Mouse (Mus musculus) ES-E14 (cell line): ENCODE results near the gene Dstyk. TPM values are rescaled to one million over a fixed set of nuclear protein-coding genes. Genes with fewer than 3 reads are reported as not detected.

Experiments
- DNase-seq: peaks from one replicate; pipeline ENCODE4 v3.0.0-alpha.2; 2013; ENCODE audit warnings: low read depth, low spot score
- H3K27ac ChIP-seq: 2 replicates; pipeline ENCODE4 v1.5.1; 2012; ENCODE audit warnings: low read depth, mild to moderate bottlenecking, low read length, moderate library complexity, mixed read lengths; ENCODE audit not compliant: poor library complexity, insufficient read depth, severe bottlenecking
- H3K36me3 ChIP-seq: 2 replicates; pipeline ENCODE4 v1.6.1; 2012; ENCODE audit warnings: mild to moderate bottlenecking, low read length, moderate library complexity, mixed read lengths; ENCODE audit not compliant: control insufficient read depth, poor library complexity, insufficient read depth, severe bottlenecking
- H3K4me1 ChIP-seq, 2 experiments: fragments of 150-350 bp in 1 of 2; sonication (generic) in 1 of 2; 2 replicates each; pipeline ENCODE4 v1.6.1; 2012; ENCODE audit warnings: low read length in 2 of 2, mild to moderate bottlenecking in 1 of 2, mixed read lengths in 1 of 2; ENCODE audit not compliant: control insufficient read depth in 2 of 2, insufficient read depth in 2 of 2, poor library complexity in 1 of 2
- H3K4me3 ChIP-seq, 2 experiments: fragments of 150-350 bp in 1 of 2; sonication (generic) in 1 of 2; 2 replicates each; pipeline ENCODE4 v1.5.1; 2012; ENCODE audit warnings: low read length in 2 of 2, low read depth in 1 of 2, mild to moderate bottlenecking in 1 of 2, mixed read lengths in 1 of 2; ENCODE audit not compliant: insufficient read depth in 1 of 2, poor library complexity in 1 of 2, severe bottlenecking in 1 of 2
- H3K9ac ChIP-seq: 2 replicates; pipeline ENCODE4 v1.6.1; 2012; ENCODE audit warnings: low read depth, mild to moderate bottlenecking, low read length, mixed read lengths; ENCODE audit not compliant: poor library complexity, insufficient read depth, severe bottlenecking
- H3K9me3 ChIP-seq: fragments of 150-350 bp; sonication (generic); 2 replicates; pipeline ENCODE4 v1.6.1; 2012; ENCODE audit warnings: low read depth, mild to moderate bottlenecking, low read length; ENCODE audit not compliant: control insufficient read depth, insufficient read depth
- CHD2 ChIP-seq: IDR thresholded peaks from 2 replicates; pipeline ENCODE4 v1.6.1; 2014; ENCODE audit warnings: mild to moderate bottlenecking, low read depth, low read length, inconsistent platforms
- HCFC1 ChIP-seq: IDR thresholded peaks from 2 replicates; pipeline ENCODE4 v1.6.1; 2012; ENCODE audit warnings: low read length, inconsistent platforms, borderline replicate concordance; ENCODE audit not compliant: insufficient read depth
- MAFK ChIP-seq: IDR thresholded peaks from 2 replicates; pipeline ENCODE4 v1.6.1; 2014; ENCODE audit warnings: mild to moderate bottlenecking, low read depth, low read length, inconsistent platforms; ENCODE audit not compliant: insufficient read depth
- ZC3H11A ChIP-seq: IDR thresholded peaks from 2 replicates; pipeline ENCODE4 v1.6.1; 2012; ENCODE audit warnings: low read depth, mild to moderate bottlenecking, inconsistent platforms, low read length, borderline replicate concordance
- ZNF384 ChIP-seq: IDR thresholded peaks from 2 replicates; pipeline ENCODE4 v1.6.1; 2012; ENCODE audit warnings: low read depth, low read length, inconsistent platforms
- in situ Hi-C, 2 experiments: fragments of 600-800 bp; cut with MboI; formaldehyde crosslinking; loops; one replicate each; pipeline ENCODE4 v1.15.1; 2025; ENCODE audit warnings: low sequenced_read_pairs in 2 of 2, inconsistent platforms in 1 of 2; ENCODE audit not compliant: unreplicated experiment in 2 of 2
- total RNA-seq: library from RNA; depleted of rRNA; stranded (reverse); fragments of 300-350 nt; gene quantifications from 2 replicates; pipeline ENCODE4 v1.2.3, GENCODE M21; 2012

Dstyk gene
- total RNA-seq, 1 experiment = 6.5 TPM

- H3K36me3 ChIP-seq = peaks cover 5% of the 10 kb centered on the region; the same call in 1 of the 2 replicates
- in situ Hi-C loops = no loop called here
- no peak overlapping the region for H3K9ac ChIP-seq
- no peak for DNase-seq
- no peaks in the 10 kb centered on the region for H3K9me3 ChIP-seq
- TF ChIP-seq ZC3H11A = no peak
- no peak for TF ChIP-seq ZNF384
- no peak for TF ChIP-seq HCFC1
- TF ChIP-seq MAFK = no peak
- no peak for TF ChIP-seq CHD2
- H3K4me3 ChIP-seq = no peak overlapping the region
- H3K27ac ChIP-seq = no peak overlapping the region
- H3K4me1 ChIP-seq = peaks cover 2% of the 10 kb centered on the region in 2 experiments; a peak in 1 of 4 replicates
Observed at GRCm38 (mm10) chr1:132433349-132433748, 16.0 kb downstream of the Dstyk start.

- no peak for TF ChIP-seq MAFK
- no peak for TF ChIP-seq ZC3H11A
- no peak for TF ChIP-seq ZNF384
- TF ChIP-seq HCFC1 = no peak
- no peak for TF ChIP-seq CHD2
- Histone ChIP-seq H3K9me3 (no peaks in the 10 kb centered on the region), H3K27ac (no peak overlapping the region), H3K4me3 (no peak overlapping the region), H3K4me1 (peaks cover 2% of the 10 kb centered on the region in 2 experiments; a peak in 1 of 4 replicates), H3K36me3 (peaks cover 5% of the 10 kb centered on the region; the same call in 1 of the 2 replicates), H3K9ac (no peak overlapping the region)
- no peak for DNase-seq
- in situ Hi-C loops = no loop called here
Observed at GRCm38 (mm10) chr1:132434032-132434431, 16.7 kb downstream of the Dstyk start.

GRCm38 (mm10) chr1:132436320-132436958, 19.1 kb downstream of the Dstyk start:
- H3K27ac ChIP-seq = no peak overlapping the region
- H3K36me3 ChIP-seq = peaks cover 5% of the 10 kb centered on the region; the same call in 1 of the 2 replicates
- in situ Hi-C loops = no loop called here
- DNase-seq = no peak
- peaks cover 2% of the 10 kb centered on the region in 2 experiments; a peak in 1 of 4 replicates for H3K4me1 ChIP-seq
- H3K4me3 ChIP-seq = no peak overlapping the region
- TF ChIP-seq ZC3H11A (no peak), ZNF384 (no peak), CHD2 (no peak), HCFC1 (no peak), MAFK (no peak)
- H3K9ac ChIP-seq = no peak overlapping the region
- H3K9me3 ChIP-seq = no peaks in the 10 kb centered on the region

- no peak overlapping the region for H3K27ac ChIP-seq
- no peak for DNase-seq
- H3K36me3 ChIP-seq = peaks cover 5% of the 10 kb centered on the region; the same call in 1 of the 2 replicates
- H3K4me3 ChIP-seq = no peak overlapping the region
- H3K9me3 ChIP-seq = no peaks in the 10 kb centered on the region
- in situ Hi-C loops = no loop called here
- no peaks in the 10 kb centered on the region; a peak in 1 of 4 replicates for H3K4me1 ChIP-seq
- TF ChIP-seq ZNF384 (no peak), MAFK (no peak), HCFC1 (no peak), CHD2 (no peak), ZC3H11A (no peak)
- no peak overlapping the region for H3K9ac ChIP-seq
Observed at GRCm38 (mm10) chr1:132436960-132437359, 19.6 kb downstream of the Dstyk start.
